Mouse (Mus musculus) retina, embryonic 14.5 days (tissue): Measurements from ENCODE around the gene Saxo1.

Source experiments
- DNase-seq: peaks from one replicate; pipeline ENCODE4 v3.0.0-alpha.2; 2015; ENCODE audit warnings: low spot score

Saxo1 gene

GRCm38 (mm10) chr4:86422586-86422985, 135.5 kb downstream of the Saxo1 start:
- no peak for DNase-seq

GRCm38 (mm10) chr4:86416401-86417025, 141.6 kb downstream of the Saxo1 start:
- no peak for DNase-seq

- DNase-seq, result no peak
These were observed 144.7 kb downstream of the Saxo1 start for GRCm38 (mm10) chr4:86413388-86413787.

GRCm38 (mm10) chr4:86410946-86411345, 147.2 kb downstream of the Saxo1 start:
- no peak for DNase-seq

GRCm38 (mm10) chr4:86408421-86408820, 149.7 kb downstream of the Saxo1 start:
- DNase-seq, result no peak

- DNase-seq, result no peak
These were observed 151.0 kb downstream of the Saxo1 start for GRCm38 (mm10) chr4:86407200-86407527.

- no peak for DNase-seq
These were observed 151.5 kb downstream of the Saxo1 start for GRCm38 (mm10) chr4:86406501-86407199.

- DNase-seq, result no peak
These were observed 157.0 kb downstream of the Saxo1 start for GRCm38 (mm10) chr4:86401116-86401515.

GRCm38 (mm10) chr4:86397470-86397869, 160.7 kb downstream of the Saxo1 start:
- DNase-seq, result no peak

- DNase-seq, result no peak
These were observed 161.3 kb downstream of the Saxo1 start for GRCm38 (mm10) chr4:86396672-86397288.

GRCm38 (mm10) chr4:86395636-86396035, 162.5 kb downstream of the Saxo1 start:
- no peak for DNase-seq
